Comparison of ENCODE assay signal across 11 mouse cellular contexts in the genomic region with DNA sequence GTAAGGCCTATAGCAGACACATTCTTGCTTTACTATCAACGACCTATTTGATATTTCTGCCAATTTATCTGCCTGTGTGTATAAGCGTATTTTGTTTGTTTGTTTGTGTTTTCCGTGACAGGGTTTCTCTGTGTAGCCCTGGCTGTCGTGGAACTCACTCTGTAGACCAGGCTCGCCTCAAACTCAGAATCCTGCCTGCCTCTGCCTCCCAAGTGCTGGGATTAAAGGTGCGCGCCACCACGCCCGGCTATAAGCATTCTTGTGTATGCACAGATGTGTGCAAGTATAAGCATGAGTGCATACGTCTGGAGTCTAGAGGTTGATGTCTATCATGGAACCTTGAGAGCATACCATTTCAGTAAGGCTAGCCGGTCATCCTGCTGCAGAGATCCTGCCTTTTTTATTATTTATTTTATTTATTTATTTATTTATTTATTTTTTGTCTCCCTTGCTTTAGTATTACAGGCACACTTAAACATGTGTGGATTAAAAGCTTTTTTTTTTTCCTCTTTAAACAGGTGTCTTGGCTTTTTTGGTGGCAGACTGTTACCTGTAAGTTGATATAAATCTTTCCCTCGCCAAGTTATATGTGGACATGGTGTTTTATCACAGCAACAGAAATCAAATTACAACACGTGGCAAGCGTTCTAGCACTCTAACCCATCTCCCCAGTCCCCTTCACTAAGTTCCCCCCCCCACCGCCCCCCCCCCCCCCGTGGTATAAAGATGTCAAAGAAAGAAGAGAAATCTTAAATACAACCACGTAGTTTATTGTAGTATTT. TPM values are rescaled to one million over a fixed set of nuclear protein-coding genes. Genes with fewer than 3 reads are reported as not detected.
DNase-seq lines count a peak whose midpoint lies in the region; ATAC-seq and TF ChIP-seq lines count a peak whose summit lies in the region.
"Had no signal": no experiment of that assay in that cellular context is flagged by ENCODE, and none has a peak within 500 bp of the region (broad histone marks: within the 10 kb centered on the region; RNA-seq: fewer than 3 reads in every experiment).

No protein-coding gene starts in this region.

- peak overlapping the region; percentile 76 for H3K4me2 ChIP-seq in kidney, embryonic 15.5 days
- peak overlapping the region; percentile 76 for H3K4me2 ChIP-seq in embryonic facial prominence, embryonic 12.5 days (replicated peaks)
- peak overlapping the region; percentile 87 for H3K4me2 ChIP-seq in hindbrain, postnatal 0 days (ENCODE audit: low read depth, low read length)
- peak overlapping the region; percentile 83 for H3K4me2 ChIP-seq in midbrain, postnatal 0 days (ENCODE audit: low read depth, low read length, poor library complexity, severe bottlenecking)

- DNase-seq in kidney, adult 18-20 months: no peak
- no peak for DNase-seq in hindbrain, postnatal 0 days (ENCODE audit: low spot score)
- no peak for DNase-seq in midbrain, postnatal 0 days (ENCODE audit: low spot score)
- no peak for DNase-seq in spleen, adult 18-20 months
- DNase-seq in testis, postnatal 10 days (ENCODE audit: low spot score): no peak
- DNase-seq in retina, embryonic 14.5 days (ENCODE audit: low spot score): no peak

- H3K27ac ChIP-seq in kidney, embryonic 15.5 days: peak overlapping the region; percentile 100
- peak overlapping the region; percentile 98 for H3K27ac ChIP-seq in embryonic facial prominence, embryonic 12.5 days
- peak overlapping the region; percentile 90; the same call in 1 of the 2 replicates for H3K27ac ChIP-seq in hindbrain, postnatal 0 days
- peak overlapping the region; percentile 85; the same call in 1 of the 2 replicates for H3K27ac ChIP-seq in midbrain, postnatal 0 days (ENCODE audit: low read depth, low read length)

- H3K27me3 ChIP-seq in kidney, embryonic 15.5 days: no peaks in the 10 kb centered on the region
- H3K27me3 ChIP-seq in embryonic facial prominence, embryonic 12.5 days: no peaks in the 10 kb centered on the region
- H3K27me3 ChIP-seq in hindbrain, postnatal 0 days (ENCODE audit: insufficient read depth, low read length): no peaks in the 10 kb centered on the region
- H3K27me3 ChIP-seq in midbrain, postnatal 0 days (ENCODE audit: insufficient read depth, low read length): no peaks in the 10 kb centered on the region

- peak; percentile 4; the same call in 1 of the 2 replicates for ATAC-seq in kidney, embryonic 15.5 days (replicated peaks; ENCODE audit: low FRiP score)
- ATAC-seq in embryonic facial prominence, embryonic 12.5 days (ENCODE audit: insufficient number of reproducible peaks, insufficient read depth, low FRiP score, low TSS enrichment): no peak
- ATAC-seq in hindbrain, postnatal 0 days: no peak; the same call in 1 of the 2 replicates
- ATAC-seq in midbrain, postnatal 0 days (ENCODE audit: low FRiP score): peak; percentile 2; the same call in 1 of the 2 replicates

- peaks cover 16% of the 10 kb centered on the region for H3K4me1 ChIP-seq in kidney, embryonic 15.5 days
- H3K4me1 ChIP-seq in embryonic facial prominence, embryonic 12.5 days: peaks cover 10% of the 10 kb centered on the region
- H3K4me1 ChIP-seq in hindbrain, postnatal 0 days (ENCODE audit: insufficient read depth, low read length): no peaks in the 10 kb centered on the region
- H3K4me1 ChIP-seq in midbrain, postnatal 0 days (ENCODE audit: insufficient read depth, low read length): no peaks in the 10 kb centered on the region; the same call in 1 of the 2 replicates

- TF ChIP-seq CTCF in hindbrain, postnatal 0 days (IDR thresholded peaks at IDR 0.05; ENCODE audit: low read depth): no peak
- no peak for TF ChIP-seq CTCF in midbrain, postnatal 0 days (IDR thresholded peaks at IDR 0.05)

- peak overlapping the region; percentile 92 for H3K9ac ChIP-seq in kidney, embryonic 15.5 days
- H3K9ac ChIP-seq in embryonic facial prominence, embryonic 12.5 days: peak overlapping the region; percentile 91; the same call in 1 of the 2 replicates
- H3K9ac ChIP-seq in hindbrain, postnatal 0 days (replicated peaks; ENCODE audit: low read length): peak overlapping the region; percentile 72; the same call in 1 of the 2 replicates
- H3K9ac ChIP-seq in midbrain, postnatal 0 days (replicated peaks; ENCODE audit: low read length, poor library complexity, severe bottlenecking): peak overlapping the region; percentile 70

- H3K4me3 ChIP-seq in kidney, embryonic 15.5 days (replicated peaks): peak overlapping the region; percentile 88
- H3K4me3 ChIP-seq in embryonic facial prominence, embryonic 12.5 days: peak overlapping the region; percentile 93
- H3K4me3 ChIP-seq in hindbrain, postnatal 0 days (ENCODE audit: low read length): peak overlapping the region; percentile 76
- peak overlapping the region; percentile 76 for H3K4me3 ChIP-seq in midbrain, postnatal 0 days (ENCODE audit: low read depth, low read length)

- no peaks in the 10 kb centered on the region for H3K36me3 ChIP-seq in kidney, embryonic 15.5 days
- H3K36me3 ChIP-seq in embryonic facial prominence, embryonic 12.5 days: no peaks in the 10 kb centered on the region
- H3K36me3 ChIP-seq in hindbrain, postnatal 0 days (ENCODE audit: insufficient read depth, low read length): no peaks in the 10 kb centered on the region
- H3K36me3 ChIP-seq in midbrain, postnatal 0 days (ENCODE audit: insufficient read depth, low read length): no peaks in the 10 kb centered on the region

- 57% methylated on average over 17 of the region's 17 CpGs for WGBS in kidney, embryonic 15.5 days
- WGBS in embryonic facial prominence, embryonic 12.5 days: 59% methylated on average over 17 of the region's 17 CpGs
- 58% methylated on average over 17 of the region's 17 CpGs for WGBS in hindbrain, postnatal 0 days
- WGBS in midbrain, postnatal 0 days: 58% methylated on average over 17 of the region's 17 CpGs

- H3K9me3 ChIP-seq in kidney, embryonic 15.5 days (replicated peaks): no peaks in the 10 kb centered on the region
- H3K9me3 ChIP-seq in embryonic facial prominence, embryonic 12.5 days: no peaks in the 10 kb centered on the region
- no peaks in the 10 kb centered on the region for H3K9me3 ChIP-seq in hindbrain, postnatal 0 days (ENCODE audit: low read length)
- no peaks in the 10 kb centered on the region for H3K9me3 ChIP-seq in midbrain, postnatal 0 days (ENCODE audit: low read length)

RNA-seq across cellular contexts. Expression of gene Cdk8, which starts 1.0 kb away (rescaled TPM):
- polyA plus RNA-seq in kidney, embryonic 15.5 days (2015; fragmentation: Nextera tagmentation; extraction: Ambion mirVana): 19.0 and 19.4 TPM in 2 replicates
- polyA plus RNA-seq in embryonic facial prominence, embryonic 12.5 days (2016; fragmentation: Nextera tagmentation; extraction: Ambion mirVana): 30.8 and 31.7 TPM in 2 replicates
- 33.8 and 36.0 TPM in 2 replicates for total RNA-seq in hindbrain, postnatal 0 days (2014; rRNA removed)
- 13.2 and 14.4 TPM in 2 replicates for polyA plus RNA-seq in hindbrain, postnatal 0 days (2015; fragmentation: Nextera tagmentation; extraction: Ambion mirVana)
- total RNA-seq in midbrain, postnatal 0 days (2014; rRNA removed): 42.1 and 46.3 TPM in 2 replicates
- 13.9 and 15.4 TPM in 2 replicates for polyA plus RNA-seq in midbrain, postnatal 0 days (2015; fragmentation: Nextera tagmentation; extraction: Ambion mirVana)

RNA-seq across cellular contexts. Expression of gene Rnf6, which starts 8.7 kb away (rescaled TPM):
- polyA plus RNA-seq in kidney, embryonic 15.5 days (2015; fragmentation: Nextera tagmentation; extraction: Ambion mirVana): 55.2 and 57.1 TPM in 2 replicates
- 32.1 and 32.8 TPM in 2 replicates for polyA plus RNA-seq in embryonic facial prominence, embryonic 12.5 days (2016; fragmentation: Nextera tagmentation; extraction: Ambion mirVana)
- 5.5 and 14.6 TPM in 2 replicates for total RNA-seq in hindbrain, postnatal 0 days (2014; rRNA removed)
- 27.9 and 28.3 TPM in 2 replicates for polyA plus RNA-seq in hindbrain, postnatal 0 days (2015; fragmentation: Nextera tagmentation; extraction: Ambion mirVana)
- 9.0 and 12.8 TPM in 2 replicates for total RNA-seq in midbrain, postnatal 0 days (2014; rRNA removed)
- 24.6 and 29.9 TPM in 2 replicates for polyA plus RNA-seq in midbrain, postnatal 0 days (2015; fragmentation: Nextera tagmentation; extraction: Ambion mirVana)

RNA-seq across cellular contexts. Expression of gene 1700001J03Rik, which starts 45.0 kb away (rescaled TPM):
- polyA plus RNA-seq in kidney, embryonic 15.5 days (2015; fragmentation: Nextera tagmentation; extraction: Ambion mirVana): 0.38 TPM in 1 of 2 replicates, not detected in the other
- not detected in 2 replicates for polyA plus RNA-seq in embryonic facial prominence, embryonic 12.5 days (2016; fragmentation: Nextera tagmentation; extraction: Ambion mirVana)
- not detected in 2 replicates for total RNA-seq in hindbrain, postnatal 0 days (2014; rRNA removed)
- polyA plus RNA-seq in hindbrain, postnatal 0 days (2015; fragmentation: Nextera tagmentation; extraction: Ambion mirVana): not detected in 2 replicates
- total RNA-seq in midbrain, postnatal 0 days (2014; rRNA removed): not detected in 2 replicates
- 0.27 TPM in 1 of 2 replicates, not detected in the other for polyA plus RNA-seq in midbrain, postnatal 0 days (2015; fragmentation: Nextera tagmentation; extraction: Ambion mirVana)
- total RNA-seq: hematopoietic stem cell, adult 5-6 weeks had no signal

RNA-seq across cellular contexts. Expression of gene Gm6309, which starts 59.5 kb away (rescaled TPM):
- polyA plus RNA-seq in kidney, embryonic 15.5 days (2015; fragmentation: Nextera tagmentation; extraction: Ambion mirVana): not detected in 2 replicates
- not detected in 2 replicates for polyA plus RNA-seq in embryonic facial prominence, embryonic 12.5 days (2016; fragmentation: Nextera tagmentation; extraction: Ambion mirVana)
- total RNA-seq in hindbrain, postnatal 0 days (2014; rRNA removed): not detected in 2 replicates
- polyA plus RNA-seq in hindbrain, postnatal 0 days (2015; fragmentation: Nextera tagmentation; extraction: Ambion mirVana): not detected in 2 replicates
- total RNA-seq in midbrain, postnatal 0 days (2014; rRNA removed): not detected in 2 replicates
- polyA plus RNA-seq in midbrain, postnatal 0 days (2015; fragmentation: Nextera tagmentation; extraction: Ambion mirVana): not detected in 2 replicates
- total RNA-seq: adrenal gland, postnatal 4 days; hematopoietic stem cell, adult 5-6 weeks had no signal
- polyA plus RNA-seq: spleen, adult 2 months had no signal

Comparison
In these comparisons a context has a peak if more than half of its experiments do, and no peak if none do; other contexts are left out.
1. ATAC-seq: peak in kidney, embryonic 15.5 days (single experiment) and midbrain, postnatal 0 days (single experiment); none in embryonic facial prominence, embryonic 12.5 days (single experiment) and hindbrain, postnatal 0 days (single experiment).
2. Peak in every context shown above with its lines, with median percentiles within 50 percentile points of each other: H3K27ac ChIP-seq, H3K4me2 ChIP-seq, H3K4me3 ChIP-seq and H3K9ac ChIP-seq.